Mouse (Mus musculus) lung, postnatal 0 days (tissue): Measurements from ENCODE around the gene Mettl17.

Experiments used
- CTCF ChIP-seq: IDR thresholded peaks from 2 replicates; pipeline ENCODE4 v1.5.1; 2016; ENCODE audit warnings: antibody characterized with exemption, mild to moderate bottlenecking
- EP300 ChIP-seq: IDR thresholded peaks from 2 replicates; pipeline ENCODE4 v1.6.1; 2016; ENCODE audit warnings: antibody characterized with exemption, mild to moderate bottlenecking, control low read depth

DNA sequence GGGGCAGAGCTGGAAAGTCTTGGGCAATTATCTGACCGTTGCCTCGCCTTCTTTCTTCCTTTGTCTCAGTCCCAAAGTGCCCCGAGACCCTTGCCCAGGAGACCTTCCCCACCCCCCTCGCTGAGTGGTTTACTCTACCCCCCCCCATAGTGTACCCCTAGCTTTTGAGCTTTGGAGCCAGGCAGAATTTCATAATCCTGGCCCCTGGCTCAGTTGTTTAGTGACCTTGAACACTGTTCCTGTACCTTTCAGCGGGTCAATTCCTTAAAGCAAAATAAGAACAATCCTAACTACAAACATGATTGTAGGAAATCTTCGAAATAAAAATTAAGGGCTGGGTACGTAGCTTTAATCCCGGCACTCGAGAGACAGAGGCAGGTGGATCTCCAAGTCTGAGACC lies 56.9 kb downstream of the Mettl17 start:
- no peak for TF ChIP-seq EP300
- no peak for TF ChIP-seq CTCF
